Mouse (Mus musculus) megakaryocyte, adult 5-6 weeks (primary cell): ENCODE measurements at regions not wholly inside any gene's neighbourhood (a gene's known extent, or its start where the extent isn't known, plus 50 kb on each side); places are given as distances from the start of the nearest gene placed in this dataset.
A peak's percentile ranks its signal among the peaks of the same experiment; 100 is the strongest.

ENCODE experiments used
- ATAC-seq: 2 replicates; pipeline ENCODE4 v1.8.0; 2016; ENCODE audit warnings: mild to moderate bottlenecking, inconsistent platforms; ENCODE audit not compliant: poor library complexity, severe bottlenecking

DNA sequence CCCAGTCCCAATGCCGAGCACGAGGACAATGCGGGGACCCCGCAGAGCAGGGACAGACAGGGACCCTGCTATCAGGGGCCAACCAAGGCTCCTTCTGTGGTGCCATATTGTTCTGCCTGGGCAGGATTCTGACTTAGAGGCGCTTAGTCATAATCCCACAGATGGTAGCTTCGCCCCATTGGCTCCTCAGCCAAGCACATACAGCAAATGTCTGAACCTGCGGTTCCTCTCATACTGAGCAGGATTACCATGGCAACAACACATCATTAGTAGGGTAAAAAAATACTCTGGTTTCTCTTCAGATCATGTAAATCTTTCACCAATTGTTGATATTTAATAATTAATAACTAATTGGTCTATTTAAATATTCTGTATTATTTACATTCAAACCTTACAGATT is 2140.3 kb upstream of the Cdh20 start:
- peak; percentile 89 for ATAC-seq

DNA sequence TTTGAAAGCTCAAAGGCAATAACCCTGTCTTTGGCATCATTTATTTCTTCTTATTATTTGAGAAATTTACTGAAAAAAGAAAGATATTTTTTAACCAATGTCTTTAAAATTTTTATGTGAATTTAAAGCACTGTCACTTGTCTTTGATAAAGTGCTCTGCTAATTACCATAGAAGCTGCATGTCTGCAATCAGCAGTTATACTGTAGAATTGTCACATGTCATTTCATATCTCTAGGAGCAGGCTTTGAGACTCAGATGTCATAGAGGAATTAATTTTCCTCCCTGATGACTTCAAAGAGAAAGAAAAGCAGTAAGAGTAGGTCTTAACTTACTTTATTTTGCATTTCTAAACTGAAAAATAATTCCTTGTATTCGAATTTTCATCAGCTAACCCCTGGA is 2123.9 kb upstream of the Cdh20 start:
- no peak for ATAC-seq

DNA sequence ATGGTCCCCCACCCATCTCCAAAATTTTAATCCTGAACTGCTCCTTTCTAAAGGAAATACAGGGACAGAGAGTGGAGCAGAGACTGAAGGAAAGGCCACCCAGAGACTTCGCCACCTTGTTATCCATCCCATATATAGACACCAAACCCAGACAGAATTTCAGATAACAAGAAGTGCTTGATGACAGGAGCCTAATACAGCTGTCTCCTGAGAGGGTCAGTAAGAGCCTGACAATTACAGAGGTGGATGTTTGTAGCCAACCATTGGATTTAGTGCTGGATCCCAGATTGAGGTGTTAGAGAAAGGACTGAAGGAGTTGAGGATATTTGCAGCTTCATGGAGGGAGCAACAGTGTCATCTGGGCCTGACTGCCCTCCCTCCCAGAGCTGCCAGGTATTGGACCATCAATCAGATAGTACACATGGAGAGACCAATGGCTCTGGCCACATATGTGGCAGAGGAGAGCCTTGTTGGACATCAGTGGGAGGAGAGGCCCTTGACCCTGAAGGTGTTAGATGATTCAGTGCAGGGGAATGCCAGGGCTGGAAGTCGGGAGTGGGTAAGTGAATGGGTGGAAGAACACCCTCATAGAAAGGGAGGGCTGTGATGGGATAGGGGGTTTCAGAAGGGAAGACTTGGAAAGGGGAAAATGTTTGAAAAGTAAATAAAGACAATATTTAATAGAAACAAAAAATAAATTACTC is 2080.8 kb upstream of the Cdh20 start:
- no peak for ATAC-seq

DNA sequence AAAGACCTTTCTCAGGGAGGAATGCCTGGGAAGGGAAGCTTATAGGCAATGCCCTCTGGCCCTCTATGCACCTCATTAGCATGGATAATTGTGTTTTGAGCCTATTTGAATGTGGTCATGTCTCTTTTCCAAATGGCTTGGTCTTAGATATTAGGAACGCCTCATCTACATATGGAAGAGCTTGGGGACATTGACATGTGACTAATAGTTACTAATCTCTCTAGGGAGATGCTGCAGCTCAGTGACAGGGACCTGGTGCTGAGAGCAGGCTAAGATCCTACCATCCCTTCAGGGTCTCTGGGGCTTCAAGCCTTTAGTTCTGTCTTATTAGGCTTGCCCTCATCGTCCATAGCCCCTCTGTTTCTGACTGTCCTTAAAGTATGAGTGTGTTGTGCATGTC is 2051.9 kb upstream of the Cdh20 start:
- no peak for ATAC-seq

DNA sequence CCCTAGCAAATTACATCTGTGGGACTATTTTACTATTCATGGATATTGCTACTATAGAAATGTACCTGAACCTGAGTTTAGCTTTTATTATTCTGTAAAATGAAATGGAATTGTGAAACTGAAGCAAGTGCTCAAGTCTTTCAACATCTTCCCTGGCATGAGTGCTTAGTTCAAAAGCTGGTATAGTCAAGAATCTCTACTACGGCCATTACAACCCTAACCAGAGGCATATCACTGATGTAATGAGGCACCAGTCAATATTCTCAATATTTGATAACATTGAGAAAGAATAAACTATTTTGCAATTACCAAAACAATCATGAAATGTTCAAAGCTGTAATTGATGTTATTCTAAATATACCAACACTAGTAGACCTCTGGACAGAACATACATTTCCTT is 2034.3 kb upstream of the Cdh20 start:
- no peak for ATAC-seq

DNA sequence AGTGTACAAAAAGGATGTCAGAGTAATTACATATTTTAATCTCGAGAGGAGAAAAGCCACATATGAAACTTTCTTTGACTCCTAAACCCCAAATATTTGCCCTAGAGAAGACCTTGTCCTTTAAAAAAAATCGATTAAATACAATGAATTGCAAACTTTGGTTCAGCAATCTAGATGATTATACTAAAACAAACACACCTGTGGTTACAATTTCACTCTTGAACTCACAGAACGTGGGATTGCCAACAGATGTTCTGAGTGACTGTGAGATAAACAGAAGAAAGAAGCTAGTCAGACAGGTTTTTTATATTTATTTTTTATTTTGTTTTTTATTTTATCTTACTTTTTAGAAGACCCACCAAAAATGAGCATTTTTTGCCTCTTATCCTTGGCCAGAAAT is 2032.9 kb upstream of the Cdh20 start:
- no peak for ATAC-seq

DNA sequence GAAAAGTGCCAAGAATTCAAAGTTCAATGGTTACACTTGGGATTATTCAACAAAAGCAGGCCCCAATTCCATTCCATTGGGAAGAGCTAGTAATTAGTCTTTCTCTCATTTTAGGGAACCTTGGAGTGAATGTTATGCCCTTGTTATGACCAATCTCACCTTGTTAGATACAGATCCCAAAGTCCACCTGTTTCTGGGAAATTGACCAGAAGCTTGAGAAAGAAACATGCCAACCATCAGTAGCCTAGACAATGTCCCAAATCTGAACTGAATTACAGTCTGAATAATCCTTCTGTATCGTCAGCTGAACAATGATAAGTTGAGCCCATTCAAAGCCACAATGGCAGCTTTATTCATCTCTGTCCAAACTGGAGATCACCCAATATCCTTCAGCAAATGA is 2010.4 kb upstream of the Cdh20 start:
- no peak for ATAC-seq
